Mouse (Mus musculus) testis, adult 2 months (tissue): ENCODE results near the gene Lef1. TPM values are rescaled to one million over a fixed set of nuclear protein-coding genes. Genes with fewer than 3 reads are reported as not detected.

ENCODE experiments used
- H3K27ac ChIP-seq: fragments of 200-500 bp; 2 replicates; pipeline ENCODE4 v1.5.1; 2012; ENCODE audit warnings: low read depth, low read length; ENCODE audit not compliant: control insufficient read depth, insufficient read depth
- H3K27me3 ChIP-seq: fragments of 200-500 bp; 2 replicates; pipeline ENCODE4 v1.6.1; 2012; ENCODE audit warnings: mild to moderate bottlenecking, low read length, moderate library complexity; ENCODE audit not compliant: control insufficient read depth, insufficient read depth
- H3K36me3 ChIP-seq: fragments of 200-500 bp; 2 replicates; pipeline ENCODE4 v1.6.1; 2012; ENCODE audit warnings: mild to moderate bottlenecking, low read length; ENCODE audit not compliant: control insufficient read depth, insufficient read depth
- H3K4me1 ChIP-seq: fragments of 200-500 bp; 2 replicates; pipeline ENCODE4 v1.6.1; 2012; ENCODE audit warnings: low read length; ENCODE audit not compliant: control insufficient read depth, insufficient read depth
- H3K4me3 ChIP-seq: fragments of 200-500 bp; 2 replicates; pipeline ENCODE4 v1.5.1; 2012; ENCODE audit warnings: low read depth, mild to moderate bottlenecking, low read length, moderate library complexity, mixed read lengths; ENCODE audit not compliant: control insufficient read depth
- CTCF ChIP-seq: fragments of 200-500 bp; IDR thresholded peaks from 2 replicates; pipeline ENCODE4 v1.5.1; 2012; ENCODE audit warnings: low read depth, mild to moderate bottlenecking, inconsistent platforms, low read length, moderate library complexity; ENCODE audit not compliant: control insufficient read depth, insufficient read depth, insufficient replicate concordance
- POLR2A ChIP-seq: fragments of 200-500 bp; IDR thresholded peaks from 2 replicates; pipeline ENCODE4 v1.6.1; 2012; ENCODE audit warnings: low read depth, mild to moderate bottlenecking, inconsistent platforms, low read length, moderate library complexity; ENCODE audit not compliant: control insufficient read depth
- polyA plus RNA-seq: library from polyadenylated mRNA; depleted of rRNA; stranded (reverse); fragments of >200 nt; gene quantifications from 2 replicates; pipeline ENCODE4 v1.2.3, GENCODE M21; 2012

Lef1 gene
- polyA plus RNA-seq, 1 experiment, result 84.7 TPM

- TF ChIP-seq CTCF (no peak), POLR2A (no peak)
- H3K36me3 ChIP-seq, result no peaks in the 10 kb centered on the region; the same call in 1 of the 2 replicates
- H3K4me3 ChIP-seq, result no peak overlapping the region
- no peaks in the 10 kb centered on the region for H3K27me3 ChIP-seq
- H3K27ac ChIP-seq, result no peak overlapping the region
- no peaks in the 10 kb centered on the region for H3K4me1 ChIP-seq
Observed at GRCm38 (mm10) chr3:131141546-131141945, 31.3 kb downstream of the Lef1 start.

- H3K36me3 ChIP-seq, result no peaks in the 10 kb centered on the region; the same call in 1 of the 2 replicates
- H3K27me3 ChIP-seq, result no peaks in the 10 kb centered on the region
- H3K27ac ChIP-seq, result no peak overlapping the region
- no peaks in the 10 kb centered on the region for H3K4me1 ChIP-seq
- H3K4me3 ChIP-seq, result no peak overlapping the region
- TF ChIP-seq CTCF, result no peak
- TF ChIP-seq POLR2A, result no peak
Observed at GRCm38 (mm10) chr3:131144250-131144649, 34.0 kb downstream of the Lef1 start.

- TF ChIP-seq CTCF (no peak), POLR2A (no peak)
- Histone ChIP-seq H3K4me3 (no peak overlapping the region), H3K4me1 (no peaks in the 10 kb centered on the region), H3K27me3 (no peaks in the 10 kb centered on the region), H3K27ac (no peak overlapping the region), H3K36me3 (no peaks in the 10 kb centered on the region; the same call in 1 of the 2 replicates)
Observed at GRCm38 (mm10) chr3:131152921-131153320, 42.6 kb downstream of the Lef1 start.

- no peak overlapping the region for H3K4me3 ChIP-seq
- TF ChIP-seq CTCF (no peak), POLR2A (no peak)
- no peaks in the 10 kb centered on the region for H3K27me3 ChIP-seq
- no peaks in the 10 kb centered on the region for H3K4me1 ChIP-seq
- H3K36me3 ChIP-seq, result no peaks in the 10 kb centered on the region; the same call in 1 of the 2 replicates
- no peak overlapping the region for H3K27ac ChIP-seq
Observed at GRCm38 (mm10) chr3:131153896-131154295, 43.6 kb downstream of the Lef1 start.

- Histone ChIP-seq H3K4me3 (no peak overlapping the region), H3K4me1 (no peaks in the 10 kb centered on the region), H3K36me3 (no peaks in the 10 kb centered on the region; the same call in 1 of the 2 replicates), H3K27me3 (no peaks in the 10 kb centered on the region), H3K27ac (no peak overlapping the region)
- TF ChIP-seq POLR2A (no peak), CTCF (no peak)
Observed at GRCm38 (mm10) chr3:131154576-131154975, 44.3 kb downstream of the Lef1 start.

- no peak overlapping the region for H3K27ac ChIP-seq
- TF ChIP-seq POLR2A, result no peak
- no peak for TF ChIP-seq CTCF
- no peaks in the 10 kb centered on the region for H3K4me1 ChIP-seq
- H3K36me3 ChIP-seq, result no peaks in the 10 kb centered on the region; the same call in 1 of the 2 replicates
- H3K27me3 ChIP-seq, result no peaks in the 10 kb centered on the region
- no peak overlapping the region for H3K4me3 ChIP-seq
Observed at GRCm38 (mm10) chr3:131155066-131155465, 44.8 kb downstream of the Lef1 start.

GRCm38 (mm10) chr3:131155657-131156056, 45.4 kb downstream of the Lef1 start:
- no peaks in the 10 kb centered on the region for H3K27me3 ChIP-seq
- TF ChIP-seq POLR2A (no peak), CTCF (no peak)
- H3K4me3 ChIP-seq, result no peak overlapping the region
- H3K27ac ChIP-seq, result no peak overlapping the region
- H3K36me3 ChIP-seq, result no peaks in the 10 kb centered on the region; the same call in 1 of the 2 replicates
- no peaks in the 10 kb centered on the region for H3K4me1 ChIP-seq

- Histone ChIP-seq H3K27ac (no peak overlapping the region), H3K36me3 (no peaks in the 10 kb centered on the region; the same call in 1 of the 2 replicates), H3K27me3 (no peaks in the 10 kb centered on the region), H3K4me1 (no peaks in the 10 kb centered on the region), H3K4me3 (no peak overlapping the region)
- no peak for TF ChIP-seq POLR2A
Observed at GRCm38 (mm10) chr3:131156377-131156776, 46.1 kb downstream of the Lef1 start.
